Mouse (Mus musculus) intestine, embryonic 15.5 days (tissue): ENCODE data around the gene Fahd2a. TPM values are rescaled to one million over a fixed set of nuclear protein-coding genes. Genes with fewer than 3 reads are reported as not detected.

Experiments used
- polyA plus RNA-seq: library from polyadenylated mRNA; unstranded; fragments of >200 nt; fragmentation: Nextera tagmentation; extraction: Ambion mirVana; gene quantifications from 2 replicates; pipeline ENCODE4 v1.2.1, GENCODE M21; 2015

Gene Fahd2a
- polyA plus RNA-seq, 1 experiment from 2014 or later, result 19.0 TPM

Other genes starting within 250 kb of the Fahd2a start
- gene 1810024B03Rik, start 236.3 kb downstream of the Fahd2a start, polyA plus RNA-seq, result 1.8 and 2.0 TPM in 2 replicates
- 42.2 and 45.2 TPM in 2 replicates for gene Snrnp200, start 236.2 kb downstream of the Fahd2a start, polyA plus RNA-seq
- gene Ciao1, start 196.7 kb downstream of the Fahd2a start, polyA plus RNA-seq, result 60.2 and 60.9 TPM in 2 replicates
- gene Tmem127, start 196.7 kb downstream of the Fahd2a start, polyA plus RNA-seq, result 28.3 and 28.5 TPM in 2 replicates
- 89.1 and 89.5 TPM in 2 replicates for gene Stard7, start 174.3 kb downstream of the Fahd2a start, polyA plus RNA-seq
- gene Dusp2, start 108.4 kb downstream of the Fahd2a start, polyA plus RNA-seq, result 4.5 and 5.2 TPM in 2 replicates
- gene Astl, start 105.9 kb downstream of the Fahd2a start, polyA plus RNA-seq, result not detected in 2 replicates
- gene Adra2b, start 81.4 kb downstream of the Fahd2a start, polyA plus RNA-seq, result 1.3 and 1.7 TPM in 2 replicates
- 0.15 and 0.16 TPM in 2 replicates for gene Gpat2, start 19.4 kb downstream of the Fahd2a start, polyA plus RNA-seq
- gene Kcnip3, start 77.5 kb upstream of the Fahd2a start, polyA plus RNA-seq, result 3.3 and 4.0 TPM in 2 replicates
- 0.63 and 0.65 TPM in 2 replicates for gene Prom2, start 96.9 kb upstream of the Fahd2a start, polyA plus RNA-seq
- 3.5 and 3.6 TPM in 2 replicates for gene Zfp661, start 142.5 kb upstream of the Fahd2a start, polyA plus RNA-seq
- gene Mrps5, start 142.7 kb upstream of the Fahd2a start, polyA plus RNA-seq, result 155 and 165 TPM in 2 replicates
- 0.93 and 1.5 TPM in 2 replicates for gene Mal, start 212.1 kb upstream of the Fahd2a start, polyA plus RNA-seq